Mouse (Mus musculus) midbrain, embryonic 13.5 days (tissue): ENCODE results near the gene Tnfrsf12a. TPM values are rescaled to one million over a fixed set of nuclear protein-coding genes. Genes with fewer than 3 reads are reported as not detected.

Source experiments
- ATAC-seq: fragments of 200-750 bp; cut with Nextera tagmentation; 2 replicates; pipeline ENCODE4 v1.8.0; 2017; ENCODE audit warnings: mild to moderate bottlenecking, moderate TSS enrichment, moderate library complexity
- H3K27ac ChIP-seq: fragments of 300-500 bp; sonication (generic); 2 replicates; pipeline ENCODE4 v1.5.1; 2015; ENCODE audit warnings: inconsistent platforms, mild to moderate bottlenecking, moderate library complexity
- H3K27me3 ChIP-seq: fragments of 300-500 bp; sonication (generic); 2 replicates; pipeline ENCODE4 v1.6.1; 2015; ENCODE audit warnings: mild to moderate bottlenecking, inconsistent platforms
- H3K36me3 ChIP-seq: fragments of 300-500 bp; sonication (generic); 2 replicates; pipeline ENCODE4 v1.6.1; 2015; ENCODE audit warnings: mild to moderate bottlenecking, inconsistent platforms
- H3K4me1 ChIP-seq: fragments of 300-500 bp; sonication (generic); replicated peaks from 2 replicates; pipeline ENCODE4 v1.6.1; 2015; ENCODE audit warnings: inconsistent platforms
- H3K4me2 ChIP-seq: fragments of 300-500 bp; sonication (generic); replicated peaks from 2 replicates; pipeline ENCODE4 v1.6.1; 2015; ENCODE audit warnings: moderate library complexity, mild to moderate bottlenecking, inconsistent platforms
- H3K4me3 ChIP-seq: fragments of 300-500 bp; sonication (generic); replicated peaks from 2 replicates; pipeline ENCODE4 v1.5.1; 2015; ENCODE audit warnings: mild to moderate bottlenecking, inconsistent platforms
- H3K9ac ChIP-seq: fragments of 300-500 bp; sonication (generic); replicated peaks from 2 replicates; pipeline ENCODE4 v1.6.1; 2015; ENCODE audit warnings: mild to moderate bottlenecking, inconsistent platforms
- H3K9me3 ChIP-seq: fragments of 300-500 bp; sonication (generic); 2 replicates; pipeline ENCODE4 v1.6.1; 2016; ENCODE audit warnings: mild to moderate bottlenecking, inconsistent platforms
- WGBS: fragments of 180-500 bp; shearing (Covaris S2); methylation state at CpG from one replicate; pipeline ENCODE4 v1.1.7; 2015; 5-methylcytosine and 5-hydroxymethylcytosine counted together
- polyA plus RNA-seq: library from polyadenylated mRNA; unstranded; fragments of >200 nt; fragmentation: Nextera tagmentation; extraction: Ambion mirVana; gene quantifications from 2 replicates; pipeline ENCODE4 v1.2.1, GENCODE M21; 2015

Tnfrsf12a gene
- polyA plus RNA-seq, 1 experiment from 2014 or later = 2.9 TPM

- Histone ChIP-seq H3K4me3 (no peak overlapping the region), H3K9me3 (no peaks in the 10 kb centered on the region), H3K9ac (no peak overlapping the region), H3K27ac (no peak overlapping the region), H3K36me3 (peaks cover 31% of the 10 kb centered on the region), H3K4me1 (no peaks in the 10 kb centered on the region), H3K4me2 (no peak overlapping the region), H3K27me3 (peaks cover 42% of the 10 kb centered on the region)
- peak; percentile 41 for ATAC-seq
- WGBS = 5% methylated on average over 5 of the region's 5 CpGs
These were observed 12.7 kb downstream of the Tnfrsf12a start for GRCm38 (mm10) chr17:23664556-23665021.

DNA sequence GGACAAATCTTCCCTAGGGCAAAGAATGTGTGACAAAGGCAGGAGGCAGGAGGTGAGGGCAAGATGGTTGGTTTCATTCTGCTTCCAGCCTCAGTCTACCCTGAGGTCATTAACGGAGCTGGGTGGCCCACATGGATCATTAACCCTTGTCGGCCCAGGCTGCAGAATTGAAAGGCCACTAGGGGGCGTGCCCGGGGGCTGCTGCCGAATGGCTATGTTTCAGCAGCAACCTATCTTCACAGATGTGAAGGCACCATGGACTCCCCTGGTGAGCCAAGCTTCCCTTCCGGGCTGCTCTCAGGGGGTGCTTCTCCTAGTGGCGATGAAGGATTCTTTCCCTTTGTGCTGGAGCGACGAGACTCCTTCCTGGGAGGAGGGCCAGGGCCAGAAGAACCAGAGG is 15.7 kb downstream of the Tnfrsf12a start:
- no peak for ATAC-seq
- Histone ChIP-seq H3K4me2 (no peak overlapping the region), H3K9me3 (no peaks in the 10 kb centered on the region), H3K9ac (no peak overlapping the region), H3K4me1 (no peaks in the 10 kb centered on the region), H3K4me3 (no peak overlapping the region), H3K27ac (no peak overlapping the region), H3K36me3 (peaks cover 1% of the 10 kb centered on the region), H3K27me3 (peaks cover 53% of the 10 kb centered on the region)
- 1% methylated on average over 9 of the region's 9 CpGs for WGBS

DNA sequence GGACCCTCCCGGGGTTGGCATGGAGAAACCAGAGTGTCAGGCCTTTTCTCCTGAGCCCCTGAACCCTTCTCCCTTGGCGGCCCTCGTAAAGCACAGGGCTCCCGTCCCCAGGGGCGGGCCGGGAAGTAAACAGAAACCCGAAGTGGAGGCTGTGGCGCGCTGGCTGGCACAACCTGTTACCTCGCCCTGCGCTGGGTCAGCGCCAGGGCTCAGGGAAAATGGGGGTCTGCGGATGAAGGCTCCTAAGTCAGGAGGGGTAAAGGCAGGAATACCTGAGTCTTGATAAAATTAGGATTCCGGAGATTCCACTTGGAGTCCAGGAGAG is 16.4 kb downstream of the Tnfrsf12a start:
- H3K4me3 ChIP-seq = no peak overlapping the region
- H3K9ac ChIP-seq = no peak overlapping the region
- WGBS = 7% methylated on average over 14 of the region's 14 CpGs
- H3K36me3 ChIP-seq = no peaks in the 10 kb centered on the region
- no peak overlapping the region for H3K27ac ChIP-seq
- no peak for ATAC-seq
- no peak overlapping the region for H3K4me2 ChIP-seq
- H3K9me3 ChIP-seq = no peaks in the 10 kb centered on the region
- no peaks in the 10 kb centered on the region for H3K4me1 ChIP-seq
- peaks cover 53% of the 10 kb centered on the region for H3K27me3 ChIP-seq

GRCm38 (mm10) chr17:23660117-23660875 is 17.0 kb downstream of the Tnfrsf12a start, which contains the start of gene Bicdl2:
TSS of gene Bicdl2 (plus strand) at chr17:23660506.
- H3K4me2 ChIP-seq = no peak within 1 kb of the TSS
- H3K27ac ChIP-seq = no peak within 1 kb of the TSS
- no peaks in the 10 kb centered on the region for H3K9me3 ChIP-seq
- peaks cover 53% of the 10 kb centered on the region for H3K27me3 ChIP-seq
- no peak within 1 kb of the TSS for H3K9ac ChIP-seq
- no peaks in the 10 kb centered on the region for H3K4me1 ChIP-seq
- 8% methylated on average over 27 of the region's 27 CpGs for WGBS
- ATAC-seq = no peak
- 0 out of 2 replicates have a peak within 1 kb of the TSS, but pooled peaks have one; percentile 5 for H3K4me3 ChIP-seq
- H3K36me3 ChIP-seq = no peaks in the 10 kb centered on the region

GRCm38 (mm10) chr17:23658450-23658849 is 18.8 kb downstream of the Tnfrsf12a start:
- H3K9me3 ChIP-seq = no peaks in the 10 kb centered on the region
- H3K27me3 ChIP-seq = peaks cover 49% of the 10 kb centered on the region
- H3K4me3 ChIP-seq = no peak overlapping the region
- no peak overlapping the region for H3K27ac ChIP-seq
- no peaks in the 10 kb centered on the region for H3K4me1 ChIP-seq
- no peak overlapping the region for H3K9ac ChIP-seq
- 90% methylated on average over 3 of the region's 3 CpGs for WGBS
- no peak for ATAC-seq
- no peaks in the 10 kb centered on the region for H3K36me3 ChIP-seq
- H3K4me2 ChIP-seq = no peak overlapping the region

- Histone ChIP-seq H3K27ac (no peak overlapping the region), H3K4me3 (no peak overlapping the region), H3K9me3 (no peaks in the 10 kb centered on the region), H3K27me3 (peaks cover 10% of the 10 kb centered on the region), H3K9ac (no peak overlapping the region), H3K4me2 (no peak overlapping the region), H3K36me3 (no peaks in the 10 kb centered on the region), H3K4me1 (no peaks in the 10 kb centered on the region)
- 63% methylated on average over 2 of the region's 2 CpGs for WGBS
- ATAC-seq = no peak
These were observed 22.9 kb downstream of the Tnfrsf12a start for GRCm38 (mm10) chr17:23654410-23654809.

GRCm38 (mm10) chr17:23654001-23654400 is 23.3 kb downstream of the Tnfrsf12a start:
- no peak overlapping the region for H3K27ac ChIP-seq
- 0 out of 2 replicates have a peak, but pooled peaks cover 6% of the 10 kb centered on the region for H3K27me3 ChIP-seq
- H3K36me3 ChIP-seq = no peaks in the 10 kb centered on the region
- H3K4me1 ChIP-seq = no peaks in the 10 kb centered on the region
- H3K9me3 ChIP-seq = no peaks in the 10 kb centered on the region
- no peak overlapping the region for H3K4me2 ChIP-seq
- no peak overlapping the region for H3K9ac ChIP-seq
- H3K4me3 ChIP-seq = no peak overlapping the region
- WGBS = 63% methylated on average over 6 of the region's 6 CpGs
- ATAC-seq = no peak

- Histone ChIP-seq H3K27me3 (0 out of 2 replicates have a peak, but pooled peaks cover 4% of the 10 kb centered on the region), H3K4me2 (no peak overlapping the region), H3K9me3 (no peaks in the 10 kb centered on the region), H3K4me3 (no peak overlapping the region), H3K27ac (no peak overlapping the region), H3K9ac (no peak overlapping the region), H3K4me1 (no peaks in the 10 kb centered on the region), H3K36me3 (no peaks in the 10 kb centered on the region)
- ATAC-seq = no peak
- WGBS = 78% methylated on average over 2 of the region's 2 CpGs
These were observed 23.9 kb downstream of the Tnfrsf12a start for GRCm38 (mm10) chr17:23653324-23653723.

GRCm38 (mm10) chr17:23651363-23651762 is 25.9 kb downstream of the Tnfrsf12a start:
- no peak overlapping the region for H3K9ac ChIP-seq
- no peak overlapping the region for H3K4me3 ChIP-seq
- no peak overlapping the region for H3K27ac ChIP-seq

DNA sequence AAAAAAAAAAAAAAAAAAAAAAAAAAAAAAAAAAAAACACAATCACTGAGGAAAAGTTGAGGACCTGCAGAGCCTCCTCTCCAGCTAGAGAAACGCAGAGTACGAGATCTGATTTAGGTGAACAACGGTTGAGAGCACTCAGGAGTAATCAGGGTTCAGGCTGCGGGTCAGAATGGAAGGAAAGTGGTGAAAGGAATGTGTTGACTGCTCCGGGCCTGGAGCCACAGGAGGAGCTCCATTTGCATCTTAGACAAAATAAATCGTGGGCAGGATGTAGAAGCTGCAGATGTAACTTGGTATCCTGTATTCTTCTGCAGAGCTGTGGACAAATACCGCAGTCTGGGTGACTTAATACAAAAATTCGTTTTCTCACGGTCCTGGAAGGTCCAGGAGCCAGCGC is 31.4 kb downstream of the Tnfrsf12a start:
- 35% methylated on average over 10 of the region's 10 CpGs for WGBS
- H3K4me2 ChIP-seq = no peak overlapping the region
- no peak for ATAC-seq
- peaks cover 46% of the 10 kb centered on the region for H3K27me3 ChIP-seq
- no peak overlapping the region for H3K27ac ChIP-seq
- H3K4me1 ChIP-seq = peaks cover 10% of the 10 kb centered on the region
- no peaks in the 10 kb centered on the region for H3K9me3 ChIP-seq
- no peak overlapping the region for H3K4me3 ChIP-seq
- H3K36me3 ChIP-seq = no peaks in the 10 kb centered on the region
- H3K9ac ChIP-seq = no peak overlapping the region

More at GRCm38 (mm10) chr17:23651363-23651762, 25.9 kb downstream of the Tnfrsf12a start:
- WGBS = 82% methylated on average over 6 of the region's 6 CpGs
- H3K9me3 ChIP-seq = no peaks in the 10 kb centered on the region
- H3K36me3 ChIP-seq = no peaks in the 10 kb centered on the region
- no peak for ATAC-seq
- H3K4me2 ChIP-seq = no peak overlapping the region
- peaks cover 9% of the 10 kb centered on the region for H3K27me3 ChIP-seq
- no peaks in the 10 kb centered on the region for H3K4me1 ChIP-seq

GRCm38 (mm10) chr17:23644613-23645495 is 32.4 kb downstream of the Tnfrsf12a start, which contains the start of gene Mmp25:
TSS of gene Mmp25 (minus strand) at chr17:23645277.
- ATAC-seq = peak; percentile 40; the same call in 1 of the 2 replicates
- under 1% methylated on average over 57 of the region's 58 CpGs for WGBS
- H3K4me3 ChIP-seq = peak within 1 kb of the TSS; percentile 41

GRCm38 (mm10) chr17:23631241-23631640 is 46.0 kb downstream of the Tnfrsf12a start:
- Histone ChIP-seq H3K4me3 (no peak overlapping the region), H3K9me3 (no peaks in the 10 kb centered on the region)
- 81% methylated on average over 8 of the region's 8 CpGs for WGBS

More at GRCm38 (mm10) chr17:23644613-23645495, 32.4 kb downstream of the Tnfrsf12a start, which contains the start of gene Mmp25:
- Histone ChIP-seq H3K4me1 (peaks cover 10% of the 10 kb centered on the region), H3K27ac (no peak within 1 kb of the TSS), H3K4me2 (peak within 1 kb of the TSS; percentile 67), H3K27me3 (peaks cover 46% of the 10 kb centered on the region), H3K36me3 (no peaks in the 10 kb centered on the region), H3K9me3 (no peaks in the 10 kb centered on the region), H3K9ac (peak within 1 kb of the TSS; percentile 56)

More at GRCm38 (mm10) chr17:23631241-23631640, 46.0 kb downstream of the Tnfrsf12a start:
- H3K27ac ChIP-seq = no peak overlapping the region
- no peaks in the 10 kb centered on the region for H3K36me3 ChIP-seq
- H3K27me3 ChIP-seq = no peaks in the 10 kb centered on the region
- no peak overlapping the region for H3K9ac ChIP-seq
- ATAC-seq = peak; percentile 46; the same call in 1 of the 2 replicates
- H3K4me2 ChIP-seq = no peak overlapping the region
- peaks cover 6% of the 10 kb centered on the region for H3K4me1 ChIP-seq
